Mouse (Mus musculus) monocyte, adult 2 months (primary cell): Measurements from ENCODE around the gene Gpatch2.

Experiments used
- DNase-seq, 2 experiments: peaks; one replicate each; pipeline ENCODE4 v3.0.0; 2022; ENCODE audit warnings: low spot score in 2 of 2, low read depth in 1 of 2

Gene Gpatch2

GRCm38 (mm10) chr1:187244734-187245133 is 29.4 kb downstream of the Gpatch2 start:
- DNase-seq = no peak

GRCm38 (mm10) chr1:187250741-187251262 is 35.5 kb downstream of the Gpatch2 start:
- no peak for DNase-seq

GRCm38 (mm10) chr1:187258756-187259155 is 43.4 kb downstream of the Gpatch2 start:
- DNase-seq = no peak

- no peak for DNase-seq
These were observed 52.3 kb downstream of the Gpatch2 start for GRCm38 (mm10) chr1:187267601-187268000.

GRCm38 (mm10) chr1:187270318-187271247 is 55.3 kb downstream of the Gpatch2 start:
- DNase-seq = no peak

GRCm38 (mm10) chr1:187277324-187277723 is 62.0 kb downstream of the Gpatch2 start:
- DNase-seq = no peak

- no peak for DNase-seq
These were observed 63.2 kb downstream of the Gpatch2 start for GRCm38 (mm10) chr1:187278472-187278871.

- DNase-seq = no peak
These were observed 64.5 kb downstream of the Gpatch2 start for GRCm38 (mm10) chr1:187279776-187280175.

- DNase-seq = no peak
These were observed 67.0 kb downstream of the Gpatch2 start for GRCm38 (mm10) chr1:187282321-187282720.

GRCm38 (mm10) chr1:187282804-187283203 is 67.5 kb downstream of the Gpatch2 start:
- DNase-seq = no peak

GRCm38 (mm10) chr1:187285735-187286134 is 70.4 kb downstream of the Gpatch2 start:
- DNase-seq = no peak

GRCm38 (mm10) chr1:187286411-187286810 is 71.1 kb downstream of the Gpatch2 start:
- DNase-seq = no peak

- DNase-seq = no peak
These were observed 71.6 kb downstream of the Gpatch2 start for GRCm38 (mm10) chr1:187286924-187287323.

- no peak for DNase-seq
These were observed 74.9 kb downstream of the Gpatch2 start for GRCm38 (mm10) chr1:187290186-187290585.

GRCm38 (mm10) chr1:187291480-187292394 is 76.4 kb downstream of the Gpatch2 start:
- no peak for DNase-seq

- no peak for DNase-seq
These were observed 77.1 kb downstream of the Gpatch2 start for GRCm38 (mm10) chr1:187292395-187292749.

- no peak for DNase-seq
These were observed 77.9 kb downstream of the Gpatch2 start for GRCm38 (mm10) chr1:187293233-187293632.

GRCm38 (mm10) chr1:187294522-187294921 is 79.2 kb downstream of the Gpatch2 start:
- DNase-seq = no peak

GRCm38 (mm10) chr1:187295038-187295559 is 79.8 kb downstream of the Gpatch2 start:
- DNase-seq = no peak

GRCm38 (mm10) chr1:187295711-187296110 is 80.4 kb downstream of the Gpatch2 start:
- no peak for DNase-seq

GRCm38 (mm10) chr1:187299236-187299635 is 83.9 kb downstream of the Gpatch2 start:
- no peak for DNase-seq
